Mouse (Mus musculus): ENCODE measurements around the gene Zik1.
A peak's percentile ranks its signal among the peaks of the same experiment; 100 is the strongest.

Zik1 gene

GRCm38 (mm10) chr7:10494786-10495521 is at the start of gene Zik1:
TSS of gene Zik1 (minus strand) at chr7:10495394.
- DNase-seq (ENCODE audit: low read depth), result peak; percentile 86

GRCm38 (mm10) chr7:10495578-10495977 is 384 bp upstream of the Zik1 start:
- DNase-seq (ENCODE audit: low read depth), result no peak

GRCm38 (mm10) chr7:10480588-10481233 is 14.5 kb downstream of the Zik1 start:
- DNase-seq (ENCODE audit: low read depth), result no peak

GRCm38 (mm10) chr7:10479813-10480212 is 15.4 kb downstream of the Zik1 start:
- no peak for DNase-seq (ENCODE audit: low read depth)

- no peak for DNase-seq (ENCODE audit: low read depth)
Observed at GRCm38 (mm10) chr7:10458166-10458565, 37.0 kb downstream of the Zik1 start.

- no peak for DNase-seq (ENCODE audit: low read depth)
Observed at GRCm38 (mm10) chr7:10443031-10443430, 52.2 kb downstream of the Zik1 start, which contains the start of gene Vmn1r67. TSS of gene Vmn1r67 (plus strand) at chr7:10443331.

Measured in NIH3T3 (cell line).